Mouse (Mus musculus) hematopoietic stem cell, adult 5-6 weeks (primary cell): Measurements from ENCODE around the gene Hist1h4b. TPM values are rescaled to one million over a fixed set of nuclear protein-coding genes. Genes with fewer than 3 reads are reported as not detected.
A peak's percentile ranks its signal among the peaks of the same experiment; 100 is the strongest.
"Not testable (repeated sequence)": the region's sequence is repeated elsewhere in the genome, so short reads cannot be mapped to it uniquely, and the experiment has no call there.

Source experiments
- ATAC-seq, 2 experiments: fragments of 125-278 bp in 1 of 2; replicated peaks in 1 of 2; 2 replicates each; pipeline ENCODE4 v1.8.0; 2016 to 2017; ENCODE audit warnings: inconsistent platforms in 2 of 2, mild to moderate bottlenecking in 2 of 2, moderate number of reproducible peaks in 2 of 2, low read depth in 1 of 2, moderate TSS enrichment in 1 of 2; ENCODE audit not compliant: low FRiP score in 2 of 2, poor library complexity in 2 of 2, severe bottlenecking in 2 of 2, insufficient read depth in 1 of 2, low TSS enrichment in 1 of 2
- total RNA-seq: library from RNA; stranded (forward); fragments of 172-1452, 232-1000 nt; gene quantifications from 2 replicates; pipeline ENCODE4 v1.2.3, GENCODE M21; 2017

Hist1h4b gene
- total RNA-seq, result 208 and 415 TPM in 2 replicates

DNA sequence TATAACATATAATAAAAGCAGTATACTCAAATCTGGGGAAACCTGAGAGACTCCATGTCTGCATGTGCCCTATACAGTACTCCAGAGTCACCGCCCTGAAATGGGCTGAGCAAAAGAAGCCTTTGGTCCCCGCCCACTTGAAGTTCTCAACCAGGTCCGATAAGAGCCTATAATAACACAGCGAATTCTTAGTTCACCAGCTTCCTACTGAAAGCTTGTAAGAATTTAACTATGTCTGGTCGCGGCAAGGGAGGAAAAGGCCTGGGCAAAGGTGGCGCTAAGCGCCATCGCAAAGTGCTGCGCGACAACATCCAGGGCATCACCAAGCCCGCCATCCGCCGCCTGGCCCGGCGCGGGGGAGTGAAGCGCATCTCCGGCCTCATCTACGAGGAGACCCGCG lies at the start of gene Hist1h4b:
Gene Hist1h4b (plus strand): TSS at position 224 of the 400 bp plus-strand sequence.
- peak; percentile 38 to 60 for ATAC-seq

DNA sequence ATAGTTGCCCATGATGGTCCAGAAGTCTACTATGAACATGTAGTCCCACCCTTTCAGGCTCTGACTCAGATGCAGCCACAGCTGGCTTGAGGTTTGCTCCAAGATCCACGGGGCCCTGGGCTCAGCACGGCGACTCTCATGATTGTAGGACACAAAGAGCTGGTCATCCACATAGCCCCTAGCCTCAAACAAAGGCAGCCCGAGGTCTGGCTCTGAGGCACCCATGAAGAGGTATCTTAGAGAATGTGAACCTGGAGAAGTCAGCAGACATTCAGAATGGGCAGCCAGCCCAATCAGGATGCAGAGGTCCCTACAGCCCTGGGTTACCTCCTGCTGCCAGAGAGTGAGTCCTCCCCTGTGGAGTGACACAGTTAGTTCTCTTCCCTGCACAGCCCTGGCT lies 48.8 kb upstream of the Hist1h4b start:
- ATAC-seq, result no peak

DNA sequence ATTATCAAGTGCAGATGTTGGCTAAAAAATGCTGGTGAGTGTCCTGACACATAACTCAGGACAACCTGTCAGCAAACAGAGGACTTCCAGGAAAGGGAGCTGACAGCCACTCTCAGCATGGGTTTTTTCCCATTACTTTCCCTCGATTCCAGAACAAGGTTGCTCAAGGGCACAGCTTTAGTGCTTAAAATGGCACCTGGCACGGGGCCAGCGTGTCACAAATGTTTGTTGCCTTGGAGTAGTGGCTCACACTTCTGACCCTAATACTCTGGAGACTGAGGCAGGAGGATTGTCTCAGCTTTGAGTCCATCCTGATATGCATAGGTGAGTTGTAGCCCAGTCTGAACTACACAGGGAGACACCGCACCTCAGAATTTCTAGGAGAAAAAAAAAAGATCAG lies 48.2 kb upstream of the Hist1h4b start:
- ATAC-seq, result no peak

DNA sequence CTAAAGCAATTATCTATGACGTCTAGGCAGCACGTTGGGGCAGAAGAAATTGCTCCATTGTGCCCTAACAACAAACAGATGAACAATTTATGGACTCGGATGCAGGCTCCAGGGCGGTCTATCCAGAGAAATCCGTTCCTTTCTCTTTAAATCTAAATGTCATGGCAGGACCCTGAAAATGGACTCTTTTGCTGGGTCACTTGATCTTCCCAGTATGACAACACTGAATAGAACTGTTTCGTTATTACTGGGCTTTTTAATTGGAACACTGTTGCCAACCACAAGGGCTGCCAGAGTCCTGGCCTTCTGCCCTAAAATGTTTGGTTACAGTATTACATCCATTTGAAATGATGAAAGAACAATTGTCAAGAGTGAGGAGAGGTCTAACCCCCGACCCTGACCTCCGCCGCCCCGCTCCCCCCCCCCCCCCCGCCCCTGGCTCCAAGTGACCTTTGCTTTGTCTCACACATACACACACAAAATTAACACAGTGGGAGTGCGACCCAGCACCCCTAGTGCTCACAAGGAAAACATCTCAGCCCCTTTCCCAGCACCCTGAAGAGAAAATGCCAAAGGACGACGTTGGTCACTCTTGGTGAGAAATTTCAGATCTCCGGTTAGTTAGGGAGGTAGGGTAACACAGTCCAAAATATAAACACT lies 47.0 kb upstream of the Hist1h4b start:
- no peak for ATAC-seq

DNA sequence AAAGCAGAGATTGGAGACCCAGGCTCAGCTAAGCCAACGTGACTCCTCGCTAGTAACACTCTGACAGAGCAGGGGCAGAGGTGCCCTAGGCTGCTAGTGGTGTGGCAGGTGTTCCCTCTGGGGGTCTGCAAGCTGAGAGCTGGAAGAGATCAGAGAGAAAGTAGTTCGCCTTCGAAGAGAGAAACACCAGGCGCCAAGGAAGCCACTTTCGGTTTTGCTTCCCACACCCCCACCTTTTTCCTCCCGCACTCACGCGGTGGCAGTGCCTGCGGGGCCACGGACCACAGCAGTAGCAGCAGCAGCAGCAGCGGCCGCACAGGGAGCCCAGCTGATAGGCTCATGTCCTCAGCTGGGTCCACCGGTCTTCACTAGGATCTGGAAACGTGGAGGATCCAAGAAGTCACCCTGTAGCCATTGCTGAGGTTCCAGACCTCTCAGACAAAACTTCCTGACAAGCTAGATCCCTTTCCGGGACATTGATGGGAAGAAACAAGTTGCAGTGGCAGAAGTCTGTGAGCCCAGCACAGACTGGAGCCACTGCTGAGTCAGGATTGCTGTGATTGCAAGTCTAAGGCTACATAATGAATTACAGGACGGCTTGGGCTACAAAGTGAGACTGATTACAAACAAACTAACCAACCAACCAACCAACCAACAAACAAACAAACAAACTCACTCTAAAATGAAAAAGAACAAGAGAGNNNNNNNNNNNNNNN lies 46.3 kb upstream of the Hist1h4b start, which contains the start of gene Hfe:
Gene Hfe (minus strand): TSS at position 481 of the 716 bp plus-strand sequence.
- peak; percentile 73 to 90 for ATAC-seq

DNA sequence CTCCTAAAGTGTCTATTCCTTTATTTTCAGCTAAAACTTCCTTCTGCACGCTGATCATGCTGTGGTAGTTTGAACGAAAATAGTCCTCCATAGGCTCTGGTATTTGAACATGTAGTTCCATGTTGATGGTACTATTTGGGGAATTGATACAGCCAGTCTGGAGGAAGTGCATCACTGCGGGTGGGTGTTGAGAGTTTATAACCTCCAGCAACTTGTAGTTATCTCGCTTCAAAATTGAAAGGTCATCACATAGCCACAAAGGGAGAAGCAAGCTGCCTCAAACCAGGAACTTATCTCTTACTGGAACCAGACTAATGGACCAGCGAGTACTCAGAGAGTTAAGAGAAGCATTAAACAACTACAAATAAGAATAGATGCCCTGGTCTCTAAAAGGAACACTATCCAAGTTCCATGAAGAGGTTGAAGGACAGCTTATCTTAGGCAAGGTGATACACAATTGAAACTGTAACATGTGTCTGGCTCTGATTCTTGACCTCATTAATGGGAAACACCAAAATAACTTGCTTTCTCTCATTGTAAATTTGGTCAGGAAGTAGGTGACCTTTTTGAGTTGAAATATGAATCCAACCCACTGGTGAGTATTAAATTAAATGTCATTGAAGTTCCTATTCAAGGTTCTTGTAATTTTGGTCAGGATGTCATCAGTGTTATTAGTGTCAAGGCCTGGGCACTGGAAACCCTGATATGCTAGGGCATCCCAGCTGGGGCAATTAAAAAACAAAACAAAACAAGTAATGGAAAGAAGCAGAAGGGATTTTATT lies 40.4 kb upstream of the Hist1h4b start:
- ATAC-seq, result no peak

DNA sequence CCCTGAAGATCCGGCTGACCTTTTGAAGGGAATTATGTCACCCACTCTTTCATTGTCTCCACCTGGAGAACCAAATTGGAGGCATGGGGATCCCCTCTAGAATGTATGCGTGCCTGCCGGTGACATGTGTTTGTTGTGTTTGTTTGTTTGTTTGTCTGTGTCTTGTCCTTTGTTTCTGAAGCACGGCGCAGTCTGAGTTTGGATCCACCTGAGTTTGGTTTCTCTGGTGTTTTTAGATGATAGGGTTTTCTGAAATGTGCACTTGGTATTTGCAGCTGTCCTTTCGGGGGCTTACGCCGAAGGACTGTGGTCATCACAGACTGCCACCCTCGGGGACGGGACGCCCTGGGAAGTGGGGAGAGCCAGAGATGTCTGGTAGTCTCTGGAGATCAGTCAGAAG lies 39.6 kb upstream of the Hist1h4b start:
- ATAC-seq, result no peak

DNA sequence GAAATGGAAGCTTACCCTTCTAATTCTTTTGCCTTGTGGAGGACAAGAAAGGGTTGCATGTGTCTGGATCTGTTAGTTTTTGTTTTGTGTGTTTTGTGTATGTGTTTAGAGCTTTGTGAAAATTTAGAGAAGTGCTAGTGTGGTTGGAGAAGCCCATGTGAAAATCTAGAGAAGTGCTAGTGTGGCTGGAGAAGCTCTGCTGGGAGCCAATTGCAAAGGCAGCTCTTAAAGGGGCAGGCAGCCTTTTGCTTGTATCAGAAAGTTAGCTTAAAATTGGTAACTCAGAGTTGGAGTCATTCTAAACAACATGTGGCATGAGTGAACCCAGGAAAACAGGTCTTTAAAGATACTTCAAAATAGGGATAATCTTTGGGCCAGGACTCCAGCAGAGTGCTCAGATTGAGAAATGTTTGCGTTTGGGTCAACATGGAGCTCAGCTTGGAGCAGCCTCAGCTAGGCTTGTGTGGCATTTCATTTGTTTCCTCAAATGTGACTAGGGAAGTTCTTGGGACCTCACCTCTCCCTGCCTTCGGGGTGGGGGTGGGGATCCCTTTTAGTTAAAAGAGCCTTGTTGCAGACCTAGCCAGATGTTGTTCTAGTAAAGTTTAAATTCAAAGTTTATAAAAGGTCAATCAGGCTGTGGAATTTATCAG lies 39.1 kb upstream of the Hist1h4b start:
- not testable (repeated sequence) for ATAC-seq

DNA sequence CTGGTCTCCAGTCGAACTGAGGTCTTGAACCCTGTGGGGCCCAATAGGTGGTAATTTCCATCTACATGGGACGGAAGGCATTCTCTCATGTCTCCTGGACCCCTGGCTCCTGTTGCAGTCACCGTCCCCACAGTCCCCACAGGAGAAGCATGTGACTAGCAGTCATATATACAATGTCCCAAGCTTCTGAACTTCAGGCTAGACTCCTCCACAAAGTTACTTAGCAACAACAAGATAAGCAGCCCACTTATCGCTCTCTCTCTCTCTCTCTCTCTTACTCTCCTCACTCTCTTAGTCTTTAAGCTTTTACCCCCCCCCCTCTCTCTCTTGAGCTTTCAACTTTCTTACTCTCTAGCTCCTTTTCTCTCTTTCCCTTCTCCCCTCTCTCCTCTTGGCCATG lies 32.6 kb upstream of the Hist1h4b start:
- no peak for ATAC-seq

DNA sequence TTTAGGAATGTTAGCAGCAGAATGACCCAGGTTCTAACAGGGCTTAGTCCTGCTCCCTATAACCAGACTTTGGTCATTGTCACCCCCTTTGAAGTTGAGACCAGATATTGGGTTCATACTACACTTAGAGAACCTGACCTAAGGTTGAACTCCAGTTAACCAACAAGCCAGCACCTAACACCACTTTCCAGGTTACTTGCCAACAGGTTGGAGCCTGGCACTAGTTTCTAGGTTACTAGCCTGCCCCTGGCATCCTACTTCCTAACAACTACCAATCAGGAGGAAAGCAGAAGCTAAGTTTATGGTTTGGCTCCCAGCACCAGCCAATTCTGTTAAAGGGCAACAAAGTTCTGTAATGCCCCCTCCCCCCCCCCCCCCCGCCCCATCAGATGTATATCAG lies 31.6 kb upstream of the Hist1h4b start:
- ATAC-seq, result no peak

DNA sequence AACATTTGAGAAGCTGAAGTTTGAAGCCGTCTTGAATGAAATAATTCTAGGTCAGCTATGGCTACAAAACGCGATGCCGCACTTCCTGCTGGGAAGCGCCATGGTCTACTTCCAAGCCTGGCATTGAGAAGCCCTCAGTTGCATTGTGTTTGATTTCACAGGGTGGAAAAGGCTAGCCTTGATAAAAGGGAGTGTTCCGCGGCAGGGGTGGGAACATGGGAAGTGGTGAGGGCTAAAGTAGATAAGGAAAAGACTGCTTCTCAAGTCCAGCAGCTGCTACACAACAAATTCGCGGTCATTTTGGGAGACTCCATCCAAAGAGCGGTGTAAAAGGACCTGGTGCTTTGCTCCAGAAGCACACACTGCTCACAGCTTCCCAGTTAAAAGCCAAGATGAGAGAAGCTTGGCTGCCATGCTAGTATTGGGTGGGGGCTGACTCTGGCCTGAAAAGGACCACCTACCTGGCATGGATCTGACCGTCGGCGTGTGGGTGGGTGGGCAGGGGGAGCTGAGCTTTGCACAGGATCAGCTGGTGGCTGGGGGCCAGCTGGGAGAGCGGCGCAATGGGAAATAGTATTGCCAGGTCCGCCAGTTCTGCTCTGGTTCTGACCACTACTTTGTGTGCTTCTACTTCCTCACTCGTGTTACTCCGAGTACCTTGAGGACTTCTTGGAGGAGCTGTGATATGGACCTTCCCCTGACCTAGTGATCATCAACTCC lies 28.2 kb upstream of the Hist1h4b start:
- 0 out of 4 replicates have a peak, but pooled peaks of 1 of the 2 experiments have one; percentile 16 for ATAC-seq

DNA sequence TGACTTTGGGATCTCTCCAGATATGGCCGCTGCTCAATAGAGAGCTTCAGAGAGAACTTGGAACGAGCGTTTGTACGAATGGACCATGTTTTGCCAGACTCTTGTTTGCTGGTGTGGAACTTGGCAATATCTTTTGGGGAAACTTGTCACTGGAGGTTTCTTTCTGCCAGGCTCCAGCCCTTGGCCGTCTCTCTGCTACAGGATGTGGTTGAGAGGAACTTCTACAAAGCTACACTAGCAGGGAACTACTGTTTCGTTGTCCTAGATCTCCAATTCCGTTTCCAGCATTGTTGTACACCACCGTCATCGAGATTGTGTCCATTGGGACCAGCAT lies 27.7 kb upstream of the Hist1h4b start:
- ATAC-seq, result peak; percentile 42 to 70; a peak in 3 of 4 replicates

DNA sequence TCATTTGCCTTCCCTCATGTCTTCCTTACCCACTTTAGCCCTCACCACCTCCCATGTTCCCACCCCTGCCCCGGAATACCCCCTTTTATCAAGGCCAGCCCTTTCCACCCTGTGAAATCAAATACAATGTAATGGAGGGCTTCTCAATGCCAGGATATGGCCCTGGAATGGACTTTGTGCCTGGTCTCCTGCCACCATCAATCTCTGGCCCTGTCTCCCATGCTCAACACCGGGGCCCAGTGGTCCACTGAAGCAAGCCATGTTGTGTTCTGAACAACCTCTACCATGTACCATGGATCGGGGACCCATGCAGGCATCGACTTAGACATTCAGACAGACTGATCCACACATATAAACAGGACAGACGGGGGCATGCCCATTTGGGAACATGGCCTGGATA lies 27.1 kb upstream of the Hist1h4b start:
- no peak for ATAC-seq

DNA sequence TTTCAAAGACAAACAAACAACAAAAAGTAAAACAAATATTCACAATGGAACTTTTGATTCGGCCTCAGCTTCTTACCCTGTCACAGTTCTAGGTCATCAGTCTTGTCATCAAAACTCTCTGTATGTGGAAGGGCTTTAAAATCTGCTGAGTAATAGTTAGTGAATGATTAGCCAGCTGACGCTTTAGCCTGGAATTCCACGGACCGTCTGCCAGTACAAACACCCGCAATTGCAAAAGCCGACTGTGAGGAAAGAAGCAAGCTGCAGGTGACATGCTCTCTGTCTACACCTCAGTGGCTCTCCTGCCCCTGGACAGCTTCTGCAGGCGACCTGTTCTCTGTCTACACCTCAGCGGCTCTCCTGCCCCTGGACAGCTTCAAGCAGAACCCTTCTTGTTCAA lies 26.3 kb upstream of the Hist1h4b start:
- no peak for ATAC-seq

DNA sequence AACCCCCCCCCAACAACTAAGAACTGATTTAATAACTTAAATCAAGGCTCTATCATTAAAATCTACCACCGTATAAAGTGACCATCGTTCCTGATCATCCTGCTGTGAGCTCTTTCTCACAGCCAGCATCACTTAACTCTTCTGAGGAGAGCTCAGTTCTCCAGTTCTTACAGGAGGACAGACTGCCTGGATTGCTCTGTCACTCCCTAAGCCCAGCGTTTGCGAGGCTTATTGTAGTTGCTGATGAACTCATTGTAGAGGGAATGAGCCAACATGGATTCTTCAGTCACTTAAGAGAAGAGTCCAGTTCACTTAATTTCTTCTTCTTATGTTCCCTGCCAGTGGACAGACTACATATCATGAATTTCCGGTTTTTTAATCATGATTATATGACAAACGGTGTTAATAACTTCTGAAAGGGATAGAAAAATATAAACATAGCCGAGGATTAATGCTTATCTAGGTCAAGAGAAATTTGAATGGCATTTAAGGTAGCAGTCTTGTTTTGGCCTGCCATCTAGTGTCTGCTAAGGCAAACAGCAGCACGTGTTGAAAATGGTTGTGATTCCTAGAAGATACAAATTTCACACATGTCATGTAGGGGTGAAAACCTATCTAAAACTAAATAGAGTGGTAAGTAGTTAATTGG lies 24.5 kb upstream of the Hist1h4b start:
- peak; percentile 59 to 64; a peak in 2 of 4 replicates for ATAC-seq

DNA sequence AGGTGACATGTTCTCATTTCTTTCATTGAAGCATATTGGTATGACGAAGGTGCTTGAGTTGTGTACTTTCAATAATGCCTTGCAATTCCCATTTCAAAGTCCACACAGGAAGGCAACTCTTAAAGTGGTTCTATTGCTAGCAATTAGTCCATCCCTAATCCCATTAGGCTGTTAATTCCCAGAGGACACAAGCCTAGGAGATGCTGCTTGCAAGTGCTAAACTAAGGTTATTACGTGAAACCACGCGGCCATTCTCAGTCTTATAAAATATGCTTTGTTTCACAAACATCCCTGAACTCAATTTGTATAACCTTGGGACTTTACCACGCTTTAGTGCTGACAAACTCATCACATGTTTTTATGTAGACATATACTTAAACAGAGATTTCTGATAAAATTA lies 19.7 kb upstream of the Hist1h4b start:
- no peak for ATAC-seq

DNA sequence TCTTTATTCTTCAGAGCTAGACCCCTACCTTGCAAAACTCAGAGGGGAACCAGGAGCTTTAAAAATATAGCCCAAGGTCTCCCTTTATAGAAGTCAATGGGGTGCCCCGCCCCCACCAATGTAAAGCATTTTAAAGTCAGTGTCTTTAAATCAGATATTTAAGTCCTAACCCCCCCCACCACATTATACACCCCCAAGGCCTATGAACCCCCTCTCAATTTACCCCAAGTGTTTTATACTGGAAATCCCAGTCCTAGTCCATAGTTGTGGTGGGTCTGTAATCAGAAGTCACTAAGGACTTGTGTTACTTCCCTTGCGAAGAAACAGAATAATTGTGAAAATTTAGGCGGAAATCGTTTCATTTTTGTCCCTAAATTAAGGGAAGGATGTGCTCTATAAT lies 18.8 kb upstream of the Hist1h4b start:
- no peak for ATAC-seq
